Mouse (Mus musculus) embryonic fibroblast, embryonic 13.5 days (primary cell): Measurements from ENCODE around the gene Fam3b.

Experiments
- CTCF ChIP-seq: IDR thresholded peaks from 2 replicates; pipeline ENCODE4 v1.5.1; 2011; ENCODE audit warnings: mild to moderate bottlenecking, control low read depth, low read length, moderate library complexity, borderline replicate concordance; ENCODE audit not compliant: insufficient read depth
- POLR2A ChIP-seq: IDR thresholded peaks from 2 replicates; pipeline ENCODE4 v1.6.1; 2011; ENCODE audit warnings: low read depth, mild to moderate bottlenecking, control low read depth, low read length, moderate library complexity

- TF ChIP-seq CTCF: no peak
- TF ChIP-seq POLR2A: no peak
These were observed 39.0 kb downstream of the Fam3b start for GRCm38 (mm10) chr16:97475581-97475980.
